Mouse (Mus musculus) MEL (cell line): ENCODE measurements around the gene Rasl11b. TPM values are rescaled to one million over a fixed set of nuclear protein-coding genes. Genes with fewer than 3 reads are reported as not detected.

Experiments
- DNase-seq: peaks from one replicate; pipeline ENCODE4 v3.0.0; 2011; ENCODE audit warnings: low read depth, low spot score
- H3K27ac ChIP-seq: 2 replicates; pipeline ENCODE4 v1.5.1; 2012; ENCODE audit warnings: low read depth, mild to moderate bottlenecking, control low read depth, low read length, moderate library complexity; ENCODE audit not compliant: control insufficient read depth
- H3K27me3 ChIP-seq, 2 experiments: fragments of 150-350 bp in 1 of 2; sonication (generic) in 1 of 2; 2 replicates each; pipeline ENCODE4 v1.6.1; 2012; ENCODE audit warnings: low read length in 2 of 2, mild to moderate bottlenecking in 2 of 2, improper control_type of control experiment in 1 of 2, moderate library complexity in 1 of 2; ENCODE audit not compliant: insufficient read depth in 2 of 2, control insufficient read depth in 1 of 2
- H3K36me3 ChIP-seq, 2 experiments: 2 replicates each; pipeline ENCODE4 v1.6.1; 2012 to 2014; ENCODE audit warnings: low read length in 2 of 2, improper control_type of control experiment in 1 of 2, inconsistent platforms in 1 of 2, mild to moderate bottlenecking in 1 of 2; ENCODE audit not compliant: insufficient read depth in 2 of 2, control insufficient read depth in 1 of 2
- H3K4me1 ChIP-seq, 2 experiments: fragments of 150-350 bp in 1 of 2; sonication (generic) in 1 of 2; 2 replicates each; pipeline ENCODE4 v1.6.1; 2012; ENCODE audit warnings: low read length in 2 of 2, improper control_type of control experiment in 1 of 2, mild to moderate bottlenecking in 1 of 2; ENCODE audit not compliant: insufficient read depth in 2 of 2, control insufficient read depth in 1 of 2
- H3K4me3 ChIP-seq, 2 experiments: fragments of 150-350 bp in 1 of 2; sonication (generic) in 1 of 2; 2 replicates each; pipeline ENCODE4 v1.5.1; 2012; ENCODE audit warnings: low read depth in 2 of 2, low read length in 2 of 2, mild to moderate bottlenecking in 2 of 2, moderate library complexity in 2 of 2, control low read depth in 1 of 2, improper control_type of control experiment in 1 of 2; ENCODE audit not compliant: control insufficient read depth in 1 of 2, insufficient read depth in 1 of 2
- H3K79me2 ChIP-seq: 2 replicates; pipeline ENCODE4 v1.6.1; 2012; ENCODE audit warnings: mild to moderate bottlenecking, low read length, moderate library complexity; ENCODE audit not compliant: control insufficient read depth, poor library complexity, insufficient read depth
- H3K9ac ChIP-seq: 2 replicates; pipeline ENCODE4 v1.6.1; 2012; ENCODE audit warnings: low read depth, mild to moderate bottlenecking, control low read depth, low read length, moderate library complexity; ENCODE audit not compliant: control insufficient read depth, poor library complexity, severe bottlenecking
- H3K9me3 ChIP-seq: fragments of 150-350 bp; sonication (generic); replicated peaks from 2 replicates; pipeline ENCODE4 v1.6.1; 2012; ENCODE audit warnings: mild to moderate bottlenecking, low read length, improper control_type of control experiment, moderate library complexity; ENCODE audit not compliant: insufficient read depth
- BHLHE40 ChIP-seq: IDR thresholded peaks from 2 replicates; pipeline ENCODE4 v1.6.1; 2012; ENCODE audit warnings: low read depth, mild to moderate bottlenecking, inconsistent platforms, low read length, improper control_type of control experiment, borderline replicate concordance
- CHD1 ChIP-seq: IDR thresholded peaks from 2 replicates; pipeline ENCODE4 v1.6.1; 2012; ENCODE audit warnings: low read depth, mild to moderate bottlenecking, inconsistent platforms, low read length, improper control_type of control experiment
- CTCF ChIP-seq, 3 experiments: IDR thresholded peaks in 2 of 3; conservative IDR thresholded peaks in 1 of 3; 2 replicates each; pipeline ENCODE4 v1.5.1; 2011 to 2012; ENCODE audit warnings: low read length in 3 of 3, low read depth in 2 of 3, mild to moderate bottlenecking in 2 of 3, improper control_type of control experiment in 1 of 3, inconsistent platforms in 1 of 3, mixed read lengths in 1 of 3, moderate library complexity in 1 of 3; ENCODE audit not compliant: control insufficient read depth in 1 of 3, insufficient read depth in 1 of 3, poor library complexity in 1 of 3, severe bottlenecking in 1 of 3
- ETS1 ChIP-seq: IDR thresholded peaks from 2 replicates; pipeline ENCODE4 v1.6.1; 2012; ENCODE audit warnings: low read depth, mild to moderate bottlenecking, inconsistent platforms, low read length, improper control_type of control experiment, moderate library complexity
- HCFC1 ChIP-seq: IDR thresholded peaks from 2 replicates; pipeline ENCODE4 v1.6.1; 2012; ENCODE audit warnings: low read depth, mild to moderate bottlenecking, inconsistent platforms, low read length, improper control_type of control experiment, moderate library complexity
- JUND ChIP-seq: IDR thresholded peaks from 2 replicates; pipeline ENCODE4 v1.6.1; 2011; ENCODE audit warnings: low read depth, mild to moderate bottlenecking, improper control_type of control experiment, low read length
- KAT2A ChIP-seq: conservative IDR thresholded peaks from 2 replicates; pipeline ENCODE4 v1.6.1; 2012; ENCODE audit warnings: low read depth, low read length, improper control_type of control experiment, inconsistent platforms
- MAZ ChIP-seq: IDR thresholded peaks from 2 replicates; pipeline ENCODE4 v1.6.1; 2012; ENCODE audit warnings: low read depth, mild to moderate bottlenecking, inconsistent platforms, low read length, improper control_type of control experiment
- MXI1 ChIP-seq: IDR thresholded peaks from 2 replicates; pipeline ENCODE4 v1.6.1; 2011; ENCODE audit warnings: mild to moderate bottlenecking, low read depth, low read length, improper control_type of control experiment
- MYB ChIP-seq: IDR thresholded peaks from 2 replicates; pipeline ENCODE4 v1.6.1; 2011; ENCODE audit warnings: mild to moderate bottlenecking, low read depth, low read length, improper control_type of control experiment
- NELFE ChIP-seq: IDR thresholded peaks from 2 replicates; pipeline ENCODE4 v1.6.1; 2011; ENCODE audit warnings: low read depth, low read length, improper control_type of control experiment
- POLR2A ChIP-seq, 2 experiments: IDR thresholded peaks; 2 replicates each; pipeline ENCODE4 v1.6.1; 2011 to 2012; ENCODE audit warnings: low read length in 2 of 2, mild to moderate bottlenecking in 2 of 2, control low read depth in 1 of 2, improper control_type of control experiment in 1 of 2, low read depth in 1 of 2, moderate library complexity in 1 of 2; ENCODE audit not compliant: control insufficient read depth in 1 of 2, insufficient read depth in 1 of 2, poor library complexity in 1 of 2
- SIN3A ChIP-seq: IDR thresholded peaks from 2 replicates; pipeline ENCODE4 v1.6.1; 2012; ENCODE audit warnings: low read length, improper control_type of control experiment, inconsistent platforms
- SMC3 ChIP-seq: IDR thresholded peaks from 2 replicates; pipeline ENCODE4 v1.6.1; 2011; ENCODE audit warnings: low read depth, low read length, improper control_type of control experiment
- TBP ChIP-seq: IDR thresholded peaks from 2 replicates; pipeline ENCODE4 v1.8.0; 2011; ENCODE audit warnings: low read depth, low read length, improper control_type of control experiment
- TCF12 ChIP-seq: IDR thresholded peaks from 2 replicates; pipeline ENCODE4 v1.6.1; 2014; ENCODE audit warnings: low read depth, mild to moderate bottlenecking, inconsistent platforms, low read length, improper control_type of control experiment, moderate library complexity
- UBTF ChIP-seq: IDR thresholded peaks from 2 replicates; pipeline ENCODE4 v1.6.1; 2012; ENCODE audit warnings: low read depth, mild to moderate bottlenecking, inconsistent platforms, low read length, improper control_type of control experiment, moderate library complexity, borderline replicate concordance; ENCODE audit not compliant: insufficient read depth
- USF2 ChIP-seq, 2 experiments: IDR thresholded peaks; 2 replicates each; pipeline ENCODE4 v1.6.1; 2011 to 2012; ENCODE audit warnings: improper control_type of control experiment in 2 of 2, low read length in 2 of 2, borderline replicate concordance in 1 of 2, inconsistent platforms in 1 of 2, low read depth in 1 of 2, mild to moderate bottlenecking in 1 of 2; ENCODE audit not compliant: insufficient read depth in 1 of 2
- ZC3H11A ChIP-seq: IDR thresholded peaks from 2 replicates; pipeline ENCODE4 v1.6.1; 2012; ENCODE audit warnings: low read depth, mild to moderate bottlenecking, inconsistent platforms, low read length, improper control_type of control experiment
- ZKSCAN1 ChIP-seq: IDR thresholded peaks from 2 replicates; pipeline ENCODE4 v1.6.1; 2012; ENCODE audit warnings: low read depth, mild to moderate bottlenecking, inconsistent platforms, low read length, improper control_type of control experiment, moderate library complexity
- ZMIZ1 ChIP-seq: IDR thresholded peaks from 2 replicates; pipeline ENCODE4 v1.6.1; 2012; ENCODE audit warnings: low read depth, mild to moderate bottlenecking, inconsistent platforms, low read length, improper control_type of control experiment, moderate library complexity
- ZNF384 ChIP-seq: IDR thresholded peaks from 2 replicates; pipeline ENCODE4 v1.6.1; 2012; ENCODE audit warnings: low read depth, mild to moderate bottlenecking, inconsistent platforms, low read length, improper control_type of control experiment
- polyA plus RNA-seq, 2 experiments: library from polyadenylated mRNA; stranded (reverse) in 1 of 2; unstranded in 1 of 2; fragments of >175 nt in 1 of 2; fragments of >200 nt in 1 of 2; gene quantifications; 2 replicates each; pipeline versions ENCODE4 v1.2.1 to v1.2.4; 2012; ENCODE audit warnings: low replicate concordance in 2 of 2, low read depth in 1 of 2; ENCODE audit not compliant: insufficient read length in 2 of 2, insufficient read depth in 1 of 2, missing spikeins in 1 of 2
- total RNA-seq: library from RNA; depleted of rRNA; stranded (reverse); fragments of 300-350 nt; gene quantifications from 2 replicates; pipeline ENCODE4 v1.2.3, GENCODE M21; 2012

Gene Rasl11b
- total and polyA plus RNA-seq, 3 experiments: 0.15 to 0.54 TPM; not detected in 1

DNA sequence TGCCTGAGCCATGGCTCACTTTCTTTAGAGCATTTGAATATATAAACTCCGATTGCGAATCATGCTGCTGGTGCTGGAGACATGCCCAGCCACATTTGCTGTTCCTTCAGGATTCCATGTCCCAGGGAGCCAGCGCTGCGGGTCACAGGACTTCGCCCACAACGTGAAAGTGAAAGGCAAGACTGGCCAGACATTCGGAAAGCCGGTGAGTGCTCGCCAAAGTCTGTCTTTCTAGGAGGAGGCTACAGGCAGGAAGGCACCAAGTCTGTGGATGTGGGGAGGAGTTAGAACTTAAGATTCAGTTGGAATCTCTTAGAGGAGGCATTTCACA lies 5.0 kb upstream of the Rasl11b start:
- H3K27me3 ChIP-seq: no peaks in the 10 kb centered on the region; a peak in 2 of 4 replicates
- H3K9ac ChIP-seq: no peak overlapping the region
- H3K79me2 ChIP-seq: no peaks in the 10 kb centered on the region
- H3K27ac ChIP-seq: no peak overlapping the region
- TF ChIP-seq TCF12 (no peak), USF2 (IDR thresholded peaks at IDR 0.05; ENCODE audit: borderline replicate concordance in 1 of 2, insufficient read depth in 1 of 2, low read depth in 1 of 2, low read length in 2 of 2) (no peak), POLR2A (IDR thresholded peaks at IDR 0.05; ENCODE audit: control insufficient read depth in 1 of 2, insufficient read depth in 1 of 2, low read depth in 1 of 2, low read length in 2 of 2, poor library complexity in 1 of 2) (no peak), ZMIZ1 (no peak), CHD1 (no peak), CTCF (IDR thresholded peaks at IDR 0.05 in 2 of 3, conservative IDR thresholded peaks at IDR 0.05 in 1 of 3; ENCODE audit: control insufficient read depth in 1 of 3, insufficient read depth in 1 of 3, low read depth in 2 of 3, low read length in 3 of 3, poor library complexity in 1 of 3, severe bottlenecking in 1 of 3) (no peak), MXI1 (no peak), ZC3H11A (no peak), HCFC1 (no peak), SIN3A (no peak), SMC3 (no peak), KAT2A (no peak), ZKSCAN1 (no peak), JUND (no peak), ETS1 (no peak), BHLHE40 (no peak), ZNF384 (no peak), TBP (no peak)
- TF ChIP-seq, all 39 proteins: peak for 0
- no peak for DNase-seq
- Histone ChIP-seq H3K4me3 (no peak overlapping the region), H3K9me3 (no peaks in the 10 kb centered on the region), H3K4me1 (peaks cover 2 to 18% of the 10 kb centered on the region in 2 experiments), H3K36me3 (peaks cover 0 to 12% of the 10 kb centered on the region in 2 experiments; a peak in 2 of 4 replicates)

DNA sequence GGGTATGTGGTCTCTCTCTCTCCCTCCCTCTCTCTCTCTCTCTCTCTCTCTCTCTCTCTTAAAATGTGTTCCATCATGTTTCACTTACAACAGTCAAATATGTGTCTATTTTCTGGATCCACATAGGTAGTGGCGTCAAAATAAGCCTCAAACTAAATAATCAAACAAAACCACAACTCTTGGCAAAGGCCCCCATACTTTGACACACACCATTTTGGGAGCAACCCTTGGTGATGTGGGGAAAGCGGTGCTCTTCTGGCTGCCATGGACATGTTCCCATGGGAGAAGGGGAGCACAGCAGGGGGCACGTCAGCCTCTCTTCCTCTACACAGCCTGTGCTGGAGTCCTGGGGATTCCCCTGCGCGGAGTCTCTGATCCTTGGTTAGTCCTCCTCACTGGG lies 4.2 kb upstream of the Rasl11b start:
- TF ChIP-seq MYB (no peak), MAZ (no peak), CHD1 (no peak), ZNF384 (no peak), NELFE (no peak), UBTF (no peak)
- TF ChIP-seq, all 39 proteins: peak for 0
- Histone ChIP-seq H3K27me3 (no peaks in the 10 kb centered on the region; a peak in 2 of 4 replicates), H3K4me3 (no peak overlapping the region), H3K27ac (no peak overlapping the region), H3K9ac (no peak overlapping the region), H3K4me1 (peaks cover 2 to 22% of the 10 kb centered on the region in 2 experiments), H3K9me3 (no peaks in the 10 kb centered on the region), H3K79me2 (no peaks in the 10 kb centered on the region), H3K36me3 (peaks cover 0 to 12% of the 10 kb centered on the region in 2 experiments; a peak in 2 of 4 replicates)
- no peak for DNase-seq
